Mouse (Mus musculus): ENCODE results near the gene Col18a1. TPM values are rescaled to one million over a fixed set of nuclear protein-coding genes. Genes with fewer than 3 reads are reported as not detected.
A peak's percentile ranks its signal among the peaks of the same experiment; 100 is the strongest.

Gene Col18a1
- total RNA-seq, 2 experiments from 2014 or later = not detected

GRCm38 (mm10) chr10:77031768-77032375 lies 134.5 kb downstream of the Col18a1 start, which contains the start of gene Slc19a1:
TSS of gene Slc19a1 (plus strand) at chr10:77032241.
- ATAC-seq (replicated peaks; ENCODE audit: low FRiP score, low TSS enrichment, poor library complexity, severe bottlenecking) = no peak

GRCm38 (mm10) chr10:77030666-77031065 lies 135.7 kb downstream of the Col18a1 start:
- no peak for ATAC-seq (replicated peaks; ENCODE audit: low FRiP score, low TSS enrichment, poor library complexity, severe bottlenecking)

DNA sequence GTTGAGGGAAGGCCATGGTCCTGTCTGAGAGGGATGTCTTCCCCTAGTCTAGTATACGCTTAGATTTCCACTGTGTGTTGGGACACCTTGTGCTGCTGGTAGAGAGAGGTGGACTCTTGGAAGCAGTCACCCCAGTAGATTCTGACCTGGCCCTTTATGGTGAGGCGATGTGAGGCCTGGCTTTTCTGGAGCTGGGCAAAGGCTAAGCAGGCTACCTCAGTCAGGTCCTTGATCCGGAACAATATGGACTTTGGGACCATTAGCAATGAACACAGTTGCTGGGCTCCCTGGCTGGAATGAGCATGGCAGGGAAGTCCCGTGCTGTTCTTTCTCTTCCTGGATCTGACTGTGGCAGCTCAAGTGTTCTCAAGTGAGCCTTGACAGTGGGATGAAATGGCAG lies 136.6 kb downstream of the Col18a1 start:
- ATAC-seq (replicated peaks; ENCODE audit: low FRiP score, low TSS enrichment, poor library complexity, severe bottlenecking) = no peak

GRCm38 (mm10) chr10:77028782-77029296 lies 137.5 kb downstream of the Col18a1 start:
- no peak for ATAC-seq (replicated peaks; ENCODE audit: low FRiP score, low TSS enrichment, poor library complexity, severe bottlenecking)

- no peak for ATAC-seq (replicated peaks; ENCODE audit: low FRiP score, low TSS enrichment, poor library complexity, severe bottlenecking)
These were observed 139.4 kb downstream of the Col18a1 start for GRCm38 (mm10) chr10:77026944-77027343.

GRCm38 (mm10) chr10:77024231-77024630 lies 142.1 kb downstream of the Col18a1 start:
- ATAC-seq (replicated peaks; ENCODE audit: low FRiP score, low TSS enrichment, poor library complexity, severe bottlenecking) = peak; percentile 28; the same call in 1 of the 2 replicates

DNA sequence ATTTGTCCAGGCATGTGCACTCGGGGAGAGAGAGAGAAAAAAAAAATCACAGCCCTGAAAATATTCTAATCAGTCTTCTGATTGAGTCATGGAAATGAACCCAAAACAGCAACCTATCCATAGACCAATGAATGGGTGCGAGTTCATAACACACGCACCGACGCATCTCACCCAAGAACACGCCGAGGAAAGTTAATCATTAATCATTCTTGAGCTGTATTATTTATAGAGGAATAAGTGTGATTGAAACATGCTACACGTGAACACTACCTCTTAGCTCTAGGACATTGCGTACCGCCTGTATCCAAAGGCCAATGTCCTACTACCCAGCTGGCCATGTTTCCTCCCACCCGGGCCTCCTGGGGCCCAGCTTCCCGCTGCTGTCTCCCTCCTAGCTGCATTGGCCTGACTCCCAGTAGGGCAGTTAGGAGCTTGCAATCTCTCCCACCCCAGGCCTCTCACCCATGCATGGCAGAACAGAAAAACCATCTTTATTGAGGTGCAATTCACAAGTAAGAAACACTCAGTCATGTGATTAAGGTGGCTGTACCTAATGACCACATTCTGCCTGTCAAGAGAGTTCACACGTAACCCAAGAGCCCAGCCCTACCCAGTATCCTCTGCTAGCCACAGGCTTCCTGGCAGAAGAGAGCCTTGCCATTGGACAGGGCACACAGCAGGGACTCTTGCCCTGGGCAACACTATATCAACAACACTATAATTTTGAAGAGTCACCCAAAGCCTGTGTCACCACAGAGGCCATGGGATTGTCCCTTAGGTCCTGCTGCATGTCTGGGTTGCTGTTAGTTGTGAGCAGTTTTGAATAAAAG lies 143.8 kb downstream of the Col18a1 start:
- no peak for ATAC-seq (replicated peaks; ENCODE audit: low FRiP score, low TSS enrichment, poor library complexity, severe bottlenecking)

DNA sequence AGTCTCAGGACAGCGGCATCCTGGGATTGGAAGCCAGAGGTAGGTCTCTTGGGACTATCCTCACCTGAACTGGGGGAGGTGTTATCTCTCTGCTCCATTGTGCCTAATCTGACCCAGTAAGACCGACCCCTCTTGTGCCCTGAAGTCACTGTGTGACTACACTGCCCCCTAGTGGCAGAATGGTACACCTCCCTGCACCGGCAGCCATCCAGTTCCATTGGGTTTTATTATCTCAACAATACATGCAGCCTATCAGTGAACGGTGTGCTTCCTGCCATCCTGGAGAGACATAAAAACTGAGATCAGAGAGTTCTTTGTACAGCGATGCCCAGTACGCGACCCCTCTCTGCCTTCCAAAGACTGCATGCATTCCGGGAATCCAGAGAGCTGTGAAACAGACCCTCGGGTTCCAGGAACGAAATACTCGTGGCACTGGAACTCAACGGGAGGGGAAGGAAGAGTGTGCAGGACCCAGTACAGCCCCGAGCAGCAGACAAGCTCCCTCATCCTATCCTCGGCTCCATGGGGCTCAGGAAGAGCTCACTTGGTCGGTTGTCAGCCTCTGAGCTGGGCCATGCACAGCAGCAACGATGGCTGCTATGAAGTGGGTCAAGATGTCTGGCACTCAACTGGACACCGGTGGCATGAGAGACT lies 144.8 kb downstream of the Col18a1 start:
- ATAC-seq (replicated peaks; ENCODE audit: low FRiP score, low TSS enrichment, poor library complexity, severe bottlenecking) = peak; percentile 88

DNA sequence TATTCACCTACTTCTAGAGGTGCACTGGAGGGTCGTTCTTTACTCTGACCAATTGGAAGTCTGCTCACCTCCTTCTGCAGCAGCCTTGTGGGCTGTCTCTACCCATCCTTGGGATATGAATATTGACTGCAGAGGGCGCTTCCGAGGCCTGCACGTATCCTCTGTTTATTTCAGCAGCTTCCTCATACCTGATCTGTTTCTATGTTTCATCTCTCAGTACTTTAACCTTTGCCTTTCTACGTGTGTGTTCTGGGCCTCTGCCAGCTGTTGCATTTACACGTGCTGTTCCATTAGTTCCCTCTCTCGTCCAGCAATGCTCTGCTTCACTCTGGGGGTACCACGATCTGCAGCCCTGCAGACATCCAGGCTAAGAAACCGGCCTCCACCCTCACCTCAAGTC lies 148.7 kb downstream of the Col18a1 start:
- ATAC-seq (replicated peaks; ENCODE audit: low FRiP score, low TSS enrichment, poor library complexity, severe bottlenecking) = no peak

DNA sequence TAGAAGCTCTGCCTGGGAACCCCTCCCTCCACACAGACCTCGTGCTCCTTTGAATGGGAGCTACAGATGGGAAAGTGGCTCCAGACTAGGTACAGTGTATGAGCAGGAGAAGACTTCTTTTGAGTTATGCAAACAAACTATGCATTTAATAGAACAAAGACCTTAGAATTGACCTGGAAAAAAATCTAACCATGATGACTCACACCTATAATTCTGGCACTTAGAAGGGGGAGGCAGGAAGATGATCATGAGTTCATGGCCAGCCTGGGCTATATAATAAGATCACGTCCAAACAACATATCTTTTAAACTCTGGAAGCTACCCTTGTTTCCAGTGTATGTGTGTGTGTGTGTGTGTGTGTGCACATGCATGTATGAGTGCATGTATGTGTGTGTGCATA lies 149.3 kb downstream of the Col18a1 start:
- no peak for ATAC-seq (replicated peaks; ENCODE audit: low FRiP score, low TSS enrichment, poor library complexity, severe bottlenecking)

DNA sequence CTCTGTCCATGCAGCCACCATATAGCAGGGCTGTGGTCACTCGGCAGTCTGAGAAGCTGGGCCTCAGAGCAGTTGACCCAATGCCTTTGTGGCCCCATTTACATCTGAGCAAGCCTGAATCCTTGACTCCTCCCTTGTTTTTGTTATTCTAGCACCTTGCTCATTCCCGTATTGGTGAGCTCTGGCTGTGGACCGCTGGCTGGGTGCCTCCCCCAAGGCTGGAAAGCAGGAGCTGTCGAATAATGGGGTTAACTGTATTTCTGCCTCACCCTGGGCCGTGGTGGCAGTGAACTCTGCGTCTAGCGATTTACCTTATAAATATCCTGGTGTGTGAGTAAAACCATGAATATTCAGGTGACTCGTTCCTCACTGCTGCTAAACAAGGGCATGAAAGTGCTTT lies 149.8 kb downstream of the Col18a1 start:
- ATAC-seq (replicated peaks; ENCODE audit: low FRiP score, low TSS enrichment, poor library complexity, severe bottlenecking) = no peak

GRCm38 (mm10) chr10:77016080-77016479 lies 150.3 kb downstream of the Col18a1 start:
- ATAC-seq (replicated peaks; ENCODE audit: low FRiP score, low TSS enrichment, poor library complexity, severe bottlenecking) = no peak

- no peak for ATAC-seq (replicated peaks; ENCODE audit: low FRiP score, low TSS enrichment, poor library complexity, severe bottlenecking)
These were observed 154.7 kb downstream of the Col18a1 start for GRCm38 (mm10) chr10:77011681-77012080.

DNA sequence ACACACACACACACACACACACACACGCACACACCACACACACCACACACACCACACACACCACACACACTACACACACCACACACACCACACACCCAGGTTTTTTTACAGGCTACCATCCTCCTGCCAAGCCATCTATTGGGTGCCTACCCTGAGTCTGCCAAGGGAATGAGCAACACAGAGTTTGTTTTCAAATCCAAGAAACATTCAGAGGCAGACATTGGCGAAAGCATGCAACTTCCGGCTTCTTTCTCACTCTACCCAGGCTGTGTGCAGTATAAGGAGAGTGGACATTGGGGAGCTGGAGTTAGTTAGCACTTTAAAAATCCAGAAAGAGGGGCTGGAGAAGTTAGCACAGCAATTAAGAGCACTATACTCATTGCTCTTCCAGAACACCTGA lies 157.7 kb downstream of the Col18a1 start:
- ATAC-seq (replicated peaks; ENCODE audit: low FRiP score, low TSS enrichment, poor library complexity, severe bottlenecking) = no peak

GRCm38 (mm10) chr10:77008109-77008561 lies 158.2 kb downstream of the Col18a1 start:
- ATAC-seq (replicated peaks; ENCODE audit: low FRiP score, low TSS enrichment, poor library complexity, severe bottlenecking) = no peak

- 0 out of 2 replicates have a peak, but pooled peaks have one; percentile 36 for ATAC-seq (replicated peaks; ENCODE audit: low FRiP score, low TSS enrichment, poor library complexity, severe bottlenecking)
These were observed 158.8 kb downstream of the Col18a1 start for GRCm38 (mm10) chr10:77007433-77008108.

DNA sequence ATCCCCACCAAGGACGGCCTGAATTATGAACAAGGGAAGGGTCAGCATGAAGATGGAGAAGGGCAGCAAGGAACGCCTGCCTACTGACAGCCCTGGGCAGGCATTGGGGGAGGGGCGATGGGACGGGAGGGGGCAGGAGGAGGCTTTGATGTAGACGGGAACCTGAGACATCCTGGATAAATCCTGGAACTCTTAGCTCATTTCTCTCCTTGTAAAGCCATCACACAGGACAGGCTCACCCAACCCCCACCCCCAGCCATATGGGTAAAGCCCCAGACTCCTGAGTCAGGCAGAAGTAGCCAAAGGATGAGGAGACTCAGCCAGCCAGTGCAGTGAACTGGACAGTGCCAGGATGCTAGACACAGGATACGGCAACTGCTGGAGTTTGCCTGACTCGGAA lies 161.4 kb downstream of the Col18a1 start:
- ATAC-seq (replicated peaks; ENCODE audit: low FRiP score, low TSS enrichment, poor library complexity, severe bottlenecking) = no peak

Measured in megakaryocyte-erythroid progenitor cell, adult 5-6 weeks (primary cell).